Mouse (Mus musculus): ENCODE data around the gene Vwa3b.

GRCm38 (mm10) chr1:37151896-37152295 lies 125.5 kb downstream of the Vwa3b start:
- TF ChIP-seq CTCF (IDR thresholded peaks at IDR 0.05; ENCODE audit: borderline replicate concordance, insufficient read depth, low read depth, low read length) (no peak), POLR2A (IDR thresholded peaks at IDR 0.05; ENCODE audit: borderline replicate concordance, insufficient read depth, low read length) (no peak)
